Mouse (Mus musculus) CH12.LX (cell line): Measurements from ENCODE around the gene Akr1c19. TPM values are rescaled to one million over a fixed set of nuclear protein-coding genes. Genes with fewer than 3 reads are reported as not detected.

ENCODE experiments used
- DNase-seq: peaks from one replicate; pipeline ENCODE4 v3.0.0-alpha.2; 2013; ENCODE audit errors: extremely low read depth
- H3K27ac ChIP-seq: 2 replicates; pipeline ENCODE4 v1.5.1; 2012; ENCODE audit warnings: low read depth, mild to moderate bottlenecking, control low read depth, moderate library complexity; ENCODE audit not compliant: insufficient read depth
- H3K27me3 ChIP-seq: replicated peaks from 2 replicates; pipeline ENCODE3; 2012; ENCODE audit warnings: inconsistent platforms
- H3K36me3 ChIP-seq, 2 experiments: replicated peaks in 1 of 2; 2 replicates each; pipeline versions ENCODE3 to v1.6.1; 2012; ENCODE audit warnings: inconsistent platforms in 1 of 2, low read length in 1 of 2, mild to moderate bottlenecking in 1 of 2, mixed read lengths in 1 of 2, moderate library complexity in 1 of 2; ENCODE audit not compliant: control insufficient read depth in 1 of 2, insufficient read depth in 1 of 2
- H3K4me1 ChIP-seq, 2 experiments: 2 replicates each; pipeline ENCODE4 v1.6.1; 2012; ENCODE audit warnings: inconsistent platforms in 1 of 2, moderate library complexity in 1 of 2; ENCODE audit not compliant: insufficient read depth in 2 of 2, control insufficient read depth in 1 of 2
- H3K4me2 ChIP-seq: 2 replicates; pipeline ENCODE4 v1.6.1; 2012; ENCODE audit warnings: low read depth, mild to moderate bottlenecking, control low read depth; ENCODE audit not compliant: poor library complexity, insufficient read depth, severe bottlenecking
- H3K4me3 ChIP-seq, 3 experiments: fragments of 150-350 bp in 1 of 3; sonication (generic) in 1 of 3; replicated peaks in 1 of 3; 2 replicates each; pipeline versions ENCODE3 to v1.5.1; 2011 to 2012; ENCODE audit warnings: low read depth in 2 of 3, low read length in 2 of 3, mild to moderate bottlenecking in 2 of 3, moderate library complexity in 2 of 3, control low read depth in 1 of 3, improper control_type of control experiment in 1 of 3, inconsistent platforms in 1 of 3, mixed read lengths in 1 of 3; ENCODE audit not compliant: poor library complexity in 1 of 3
- H3K79me2 ChIP-seq: replicated peaks from 2 replicates; pipeline ENCODE4 v1.6.1; 2012; ENCODE audit warnings: mild to moderate bottlenecking, moderate library complexity; ENCODE audit not compliant: control insufficient read depth, poor library complexity, insufficient read depth, severe bottlenecking; ENCODE audit errors: extremely low read depth
- H3K9ac ChIP-seq: 2 replicates; pipeline ENCODE4 v1.6.1; 2012; ENCODE audit warnings: low read depth, mild to moderate bottlenecking, control low read depth, moderate library complexity; ENCODE audit not compliant: insufficient read depth
- H3K9me3 ChIP-seq: replicated peaks from 2 replicates; pipeline ENCODE3; 2012; ENCODE audit warnings: low read length, inconsistent platforms, mixed read lengths
- CHD1 ChIP-seq: IDR thresholded peaks from 2 replicates; pipeline ENCODE4 v1.6.1; 2012; ENCODE audit warnings: low read depth, low read length, improper control_type of control experiment, inconsistent platforms
- CTCF ChIP-seq, 2 experiments: IDR thresholded peaks in 1 of 2; conservative IDR thresholded peaks in 1 of 2; 2 replicates each; pipeline ENCODE4 v1.5.1; 2011 to 2012; ENCODE audit warnings: low read depth in 2 of 2, low read length in 2 of 2, improper control_type of control experiment in 1 of 2, inconsistent platforms in 1 of 2, mild to moderate bottlenecking in 1 of 2, moderate library complexity in 1 of 2
- E2F4 ChIP-seq: IDR thresholded peaks from 2 replicates; pipeline ENCODE4 v1.6.1; 2011; ENCODE audit warnings: low read depth, low read length, improper control_type of control experiment; ENCODE audit not compliant: insufficient replicate concordance
- HCFC1 ChIP-seq: IDR thresholded peaks from 2 replicates; pipeline ENCODE4 v1.6.1; 2012; ENCODE audit warnings: low read depth, mild to moderate bottlenecking, inconsistent platforms, low read length, improper control_type of control experiment
- IRF4 ChIP-seq: IDR thresholded peaks from 2 replicates; pipeline ENCODE4 v1.6.1; 2014; ENCODE audit warnings: low read depth, mild to moderate bottlenecking, inconsistent platforms, low read length, improper control_type of control experiment
- JUN ChIP-seq: IDR thresholded peaks from 2 replicates; pipeline ENCODE4 v1.6.1; 2011; ENCODE audit warnings: low read depth, mild to moderate bottlenecking, low read length, improper control_type of control experiment, moderate library complexity; ENCODE audit not compliant: insufficient read depth
- KAT2A ChIP-seq: IDR thresholded peaks from 2 replicates; pipeline ENCODE4 v1.6.1; 2012; ENCODE audit warnings: low read length, improper control_type of control experiment, inconsistent platforms; ENCODE audit not compliant: insufficient replicate concordance
- MAFK ChIP-seq: IDR thresholded peaks from 2 replicates; pipeline ENCODE4 v1.6.1; 2011; ENCODE audit warnings: low read length, improper control_type of control experiment; ENCODE audit not compliant: insufficient replicate concordance
- MAX ChIP-seq: IDR thresholded peaks from 2 replicates; pipeline ENCODE4 v1.6.1; 2011; ENCODE audit warnings: low read length, improper control_type of control experiment
- MEF2A ChIP-seq: IDR thresholded peaks from 2 replicates; pipeline ENCODE4 v1.6.1; 2014; ENCODE audit warnings: low read depth, mild to moderate bottlenecking, inconsistent platforms, low read length, improper control_type of control experiment, borderline replicate concordance
- MXI1 ChIP-seq: IDR thresholded peaks from 2 replicates; pipeline ENCODE4 v1.6.1; 2011; ENCODE audit warnings: mild to moderate bottlenecking, low read depth, low read length, improper control_type of control experiment
- NRF1 ChIP-seq: IDR thresholded peaks from 2 replicates; pipeline ENCODE4 v1.6.1; 2014; ENCODE audit warnings: low read depth, mild to moderate bottlenecking, inconsistent platforms, low read length, improper control_type of control experiment, moderate library complexity
- PAX5 ChIP-seq: IDR thresholded peaks from 2 replicates; pipeline ENCODE4 v1.6.1; 2012; ENCODE audit warnings: low read length, inconsistent platforms, mixed read lengths
- POLR2A ChIP-seq: IDR thresholded peaks from 2 replicates; pipeline ENCODE4 v1.6.1; 2011; ENCODE audit warnings: low read depth, mild to moderate bottlenecking, improper control_type of control experiment, low read length
- RAD21 ChIP-seq: IDR thresholded peaks from 2 replicates; pipeline ENCODE4 v1.6.1; 2011; ENCODE audit warnings: low read depth, mild to moderate bottlenecking, low read length, improper control_type of control experiment, moderate library complexity
- RCOR1 ChIP-seq: conservative IDR thresholded peaks from 2 replicates; pipeline ENCODE4 v1.6.1; 2012; ENCODE audit warnings: low read depth, mild to moderate bottlenecking, inconsistent platforms, low read length, improper control_type of control experiment
- SIN3A ChIP-seq: IDR thresholded peaks from 2 replicates; pipeline ENCODE4 v1.6.1; 2012; ENCODE audit warnings: low read length, improper control_type of control experiment, inconsistent platforms
- SMC3 ChIP-seq: IDR thresholded peaks from 2 replicates; pipeline ENCODE4 v1.6.1; 2011; ENCODE audit warnings: low read depth, low read length, improper control_type of control experiment
- TBP ChIP-seq: conservative IDR thresholded peaks from 2 replicates; pipeline ENCODE4 v1.6.1; 2011; ENCODE audit warnings: low read depth, low read length, improper control_type of control experiment
- USF2 ChIP-seq: conservative IDR thresholded peaks from 2 replicates; pipeline ENCODE4 v1.6.1; 2011; ENCODE audit warnings: low read depth, low read length, improper control_type of control experiment
- ZC3H11A ChIP-seq: IDR thresholded peaks from 2 replicates; pipeline ENCODE4 v1.6.1; 2012; ENCODE audit warnings: low read depth, mild to moderate bottlenecking, inconsistent platforms, low read length, improper control_type of control experiment
- ZKSCAN1 ChIP-seq: IDR thresholded peaks from 2 replicates; pipeline ENCODE4 v1.6.1; 2012; ENCODE audit warnings: low read depth, inconsistent platforms, low read length, improper control_type of control experiment, borderline replicate concordance
- ZMIZ1 ChIP-seq: IDR thresholded peaks from 2 replicates; pipeline ENCODE4 v1.6.1; 2012; ENCODE audit warnings: low read depth, mild to moderate bottlenecking, inconsistent platforms, low read length, improper control_type of control experiment
- ZNF384 ChIP-seq: IDR thresholded peaks from 2 replicates; pipeline ENCODE4 v1.6.1; 2012; ENCODE audit warnings: low read depth, low read length, improper control_type of control experiment, inconsistent platforms
- dilution Hi-C: fragments of 300-500 bp; cut with MboI; formaldehyde crosslinking; loops from 2 replicates; pipeline ENCODE4 v1.14.3; 2020; ENCODE audit warnings: low sequenced_read_pairs; ENCODE audit not compliant: extremely low pct_unique_long_range_greater_than_20kb, extremely low pct_ligation_motif_present
- in situ Hi-C: fragments of 300-500 bp; cut with MboI; formaldehyde crosslinking; loops from 3 replicates; pipeline ENCODE4 v1.14.3; 2019; ENCODE audit warnings: low sequenced_read_pairs, low pct_ligation_motif_present, low pct_unique_long_range_greater_than_20kb, mixed read lengths
- polyA plus RNA-seq: library from polyadenylated mRNA; unstranded; fragments of >175 nt; gene quantifications from 2 replicates; pipeline ENCODE4 v1.2.1, GENCODE M21; 2012; ENCODE audit warnings: low read depth; ENCODE audit not compliant: insufficient read length
- total RNA-seq, 2 experiments: library from RNA; depleted of rRNA; stranded (reverse); fragments of 300-350 nt in 1 of 2; fragments of >200 nt in 1 of 2; gene quantifications; 2 replicates each; pipeline ENCODE4 v1.2.3; 2012 to 2014

Akr1c19 gene
- total and polyA plus RNA-seq, 3 experiments: not detected

DNA sequence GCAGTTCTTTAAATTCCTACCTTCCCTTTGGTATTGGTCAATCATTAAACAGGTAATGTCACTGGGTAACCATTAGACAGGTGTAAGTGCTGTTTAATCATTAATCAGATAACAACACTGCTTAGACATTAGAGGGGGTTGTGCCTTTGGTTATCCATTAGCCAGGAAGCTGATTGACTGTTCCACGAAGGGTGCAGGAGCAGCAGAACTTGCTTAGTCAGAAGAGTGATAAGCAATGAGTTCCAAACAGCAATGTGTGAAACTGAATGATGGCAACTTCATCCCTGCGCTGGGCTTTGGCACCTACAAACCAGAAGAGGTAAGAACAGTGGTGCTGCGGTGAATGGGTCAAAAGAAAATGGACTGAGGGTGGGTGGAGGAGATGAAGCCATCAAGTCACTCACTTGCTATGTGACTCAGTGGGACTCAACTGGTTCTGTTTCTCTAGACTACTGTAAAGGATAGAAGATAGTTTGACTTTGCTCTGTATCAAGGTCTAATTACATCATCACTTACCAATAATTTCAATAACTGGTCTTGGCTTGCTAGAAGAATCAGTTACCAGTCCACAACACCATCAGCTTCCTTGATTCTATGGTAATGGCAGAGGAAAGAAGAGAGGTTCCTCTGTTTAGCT, 5.2 kb downstream of the Akr1c19 start:
- H3K4me1 ChIP-seq: no peaks in the 10 kb centered on the region
- DNase-seq: no peak
- no peaks in the 10 kb centered on the region for H3K36me3 ChIP-seq
- in situ Hi-C loops: no loop called here
- TF ChIP-seq E2F4: no peak
- TF ChIP-seq ZMIZ1: no peak
- TF ChIP-seq SIN3A: no peak
- no peak for TF ChIP-seq RAD21
- TF ChIP-seq MEF2A: no peak
- TF ChIP-seq USF2: no peak
- TF ChIP-seq KAT2A: no peak
- TF ChIP-seq, all 38 proteins: peak for 0
- Histone ChIP-seq H3K4me2 (no peak overlapping the region), H3K9me3 (no peaks in the 10 kb centered on the region), H3K27ac (no peak overlapping the region), H3K9ac (no peak overlapping the region), H3K79me2 (no peaks in the 10 kb centered on the region), H3K4me3 (no peak overlapping the region), H3K27me3 (no peaks in the 10 kb centered on the region)
- dilution Hi-C loops: no loop called here

DNA sequence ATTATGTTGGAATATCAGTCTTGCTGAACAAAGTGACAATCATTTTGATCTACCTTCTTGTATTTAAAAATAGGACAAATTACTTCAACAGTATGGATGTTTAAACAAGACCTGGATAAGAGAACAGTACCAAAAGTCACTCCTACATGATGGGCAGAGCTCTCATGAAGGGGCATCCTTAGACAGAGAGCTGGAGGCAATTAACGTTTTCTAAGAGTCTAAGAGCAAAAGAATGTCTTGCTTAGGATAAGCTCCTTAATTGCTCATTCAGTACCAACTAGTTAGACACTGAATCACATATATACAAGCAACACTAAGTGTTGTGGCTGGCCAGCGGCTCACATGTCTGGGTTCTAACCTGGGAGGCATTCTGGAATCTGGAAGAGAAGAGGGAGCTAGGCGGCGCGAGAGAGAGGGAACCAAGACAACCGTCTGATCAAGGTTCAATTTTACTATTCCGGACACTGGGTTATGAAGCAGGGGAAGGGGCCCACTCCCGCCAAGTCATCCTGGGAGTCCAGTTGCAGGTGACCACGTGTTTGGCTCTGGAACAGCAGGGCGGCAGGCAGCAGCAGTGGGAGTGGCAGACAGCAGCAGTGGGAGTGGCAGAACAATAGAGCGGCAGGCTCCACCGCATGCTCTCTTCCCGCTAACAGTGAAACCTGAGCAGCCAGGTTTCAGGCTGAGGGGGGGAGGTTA, 16.5 kb downstream of the Akr1c19 start:
- Histone ChIP-seq H3K79me2 (no peaks in the 10 kb centered on the region), H3K27ac (no peak overlapping the region), H3K4me2 (peak overlapping the region; percentile 69), H3K27me3 (no peaks in the 10 kb centered on the region), H3K9me3 (no peaks in the 10 kb centered on the region), H3K9ac (no peak overlapping the region), H3K4me3 (no peak overlapping the region), H3K4me1 (no peaks in the 10 kb centered on the region), H3K36me3 (no peaks in the 10 kb centered on the region)
- in situ Hi-C loops: no loop called here
- dilution Hi-C loops: no loop called here
- DNase-seq: no peak
- TF ChIP-seq MAX: peak; percentile 61
- TF ChIP-seq CTCF (conservative IDR thresholded peaks at IDR 0.05 in 1 of 2, IDR thresholded peaks at IDR 0.05 in 1 of 2; ENCODE audit: low read depth in 2 of 2, low read length in 2 of 2): no peak

DNA sequence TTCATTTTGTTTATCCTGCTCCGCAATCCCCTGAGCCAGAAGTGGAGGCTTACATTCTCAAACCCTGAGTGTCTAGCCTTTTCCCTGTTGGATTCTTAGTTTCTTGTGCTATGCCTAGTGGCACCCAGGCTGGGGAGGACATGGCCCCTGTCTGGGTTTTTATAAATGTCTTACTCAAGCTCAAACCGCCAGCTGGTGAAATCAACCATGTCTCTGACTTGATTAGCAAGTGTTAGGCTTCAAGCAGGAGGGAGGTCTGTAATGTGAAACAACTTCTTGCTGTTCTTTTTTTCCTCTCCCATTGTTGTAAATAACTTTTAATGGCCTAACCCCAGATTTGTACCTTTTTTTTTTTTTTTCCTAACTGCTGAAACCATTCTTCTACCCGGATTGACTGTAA, 20.8 kb downstream of the Akr1c19 start:
- TF ChIP-seq JUN (no peak), ZNF384 (no peak), POLR2A (no peak), NRF1 (no peak), SMC3 (no peak), ZC3H11A (no peak), ZKSCAN1 (no peak), MEF2A (no peak), HCFC1 (no peak), RCOR1 (no peak), MXI1 (no peak), PAX5 (no peak), IRF4 (no peak), CHD1 (no peak), MAFK (no peak), TBP (no peak)
- no peaks in the 10 kb centered on the region for H3K4me1 ChIP-seq
- in situ Hi-C loops: no loop called here
- H3K9ac ChIP-seq: no peak overlapping the region
- dilution Hi-C loops: no loop called here
- H3K36me3 ChIP-seq: no peaks in the 10 kb centered on the region
- H3K79me2 ChIP-seq: no peaks in the 10 kb centered on the region
- H3K4me3 ChIP-seq: no peak overlapping the region
- no peak overlapping the region for H3K27ac ChIP-seq
- no peak overlapping the region for H3K4me2 ChIP-seq
- DNase-seq: no peak
- no peaks in the 10 kb centered on the region for H3K27me3 ChIP-seq
- no peaks in the 10 kb centered on the region for H3K9me3 ChIP-seq
